Mouse (Mus musculus): ENCODE measurements around the gene Becn1.

Becn1 gene

DNA sequence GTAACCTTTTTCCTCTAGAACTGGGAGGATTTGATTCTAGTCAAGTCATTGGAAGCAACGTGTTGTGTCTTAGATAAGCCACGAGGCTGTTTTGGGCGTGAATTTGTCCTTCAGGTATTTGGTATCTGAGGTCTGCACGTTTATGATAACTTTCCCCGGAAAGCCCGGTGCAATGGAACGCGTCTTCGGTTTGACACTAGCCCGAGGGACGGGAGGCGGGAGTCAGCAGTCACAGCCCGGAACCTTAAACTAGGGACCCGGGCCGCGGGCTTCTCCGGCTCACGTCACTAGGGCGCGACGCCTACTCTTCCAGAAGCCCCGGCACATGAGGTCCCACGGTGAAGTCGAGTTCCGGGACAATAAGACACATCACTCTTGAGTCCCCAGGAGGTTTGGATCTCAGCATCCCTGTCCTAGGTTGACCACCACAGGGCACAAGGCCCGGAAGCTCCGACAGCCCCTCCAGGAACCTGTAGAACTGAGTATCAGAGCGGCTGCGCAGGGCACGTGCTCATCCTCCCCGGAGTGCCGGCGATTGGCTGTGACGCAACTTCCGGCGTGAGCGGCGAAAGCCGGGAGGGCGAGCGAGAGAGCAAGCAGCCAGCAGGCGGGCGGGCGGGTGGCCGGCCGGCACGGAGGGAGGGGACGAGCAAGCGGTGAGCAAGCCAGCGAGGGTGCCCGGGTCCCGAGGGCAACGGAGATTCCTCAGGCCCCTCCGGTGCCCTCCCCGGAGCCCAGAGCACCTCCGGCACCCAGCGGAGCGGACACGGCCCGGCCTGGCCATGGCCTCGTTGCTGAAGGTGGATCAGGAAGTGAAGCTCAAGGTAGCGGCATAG, 13.8 kb upstream of the Becn1 start, which contains the start of gene Psme3:
Psme3 (plus strand) TSS at position 549 of the 836 bp plus-strand sequence.
- peak; percentile 88 for DNase-seq (ENCODE audit: low read depth)

DNA sequence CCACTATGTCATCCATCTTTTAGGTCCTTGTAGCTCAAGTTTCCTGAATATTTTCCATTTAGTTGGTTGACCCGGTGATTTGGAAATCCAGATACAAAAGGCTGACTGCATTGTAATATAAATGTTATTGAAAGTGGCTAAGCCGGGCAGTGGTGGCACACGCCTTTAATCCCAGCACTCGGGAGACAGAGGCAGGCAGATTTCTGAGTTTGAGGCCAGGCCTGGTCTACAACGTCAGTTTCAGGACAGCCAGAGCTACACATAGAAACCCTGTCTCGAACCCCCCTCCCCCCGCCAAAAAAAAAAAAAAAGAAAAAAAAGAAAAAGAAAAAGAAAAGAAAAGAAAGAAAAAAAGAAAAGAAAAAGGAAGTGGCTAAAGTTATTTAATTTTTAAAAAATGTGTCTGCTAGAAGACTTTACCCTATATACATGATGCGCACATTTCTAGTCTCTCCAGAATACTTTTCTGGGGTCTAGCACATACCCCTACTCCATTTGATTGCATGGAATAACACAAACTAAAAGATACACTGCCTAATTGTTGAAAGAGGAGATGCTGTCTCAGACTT, 13.1 kb upstream of the Becn1 start:
- no peak for DNase-seq (ENCODE audit: low read depth)

DNA sequence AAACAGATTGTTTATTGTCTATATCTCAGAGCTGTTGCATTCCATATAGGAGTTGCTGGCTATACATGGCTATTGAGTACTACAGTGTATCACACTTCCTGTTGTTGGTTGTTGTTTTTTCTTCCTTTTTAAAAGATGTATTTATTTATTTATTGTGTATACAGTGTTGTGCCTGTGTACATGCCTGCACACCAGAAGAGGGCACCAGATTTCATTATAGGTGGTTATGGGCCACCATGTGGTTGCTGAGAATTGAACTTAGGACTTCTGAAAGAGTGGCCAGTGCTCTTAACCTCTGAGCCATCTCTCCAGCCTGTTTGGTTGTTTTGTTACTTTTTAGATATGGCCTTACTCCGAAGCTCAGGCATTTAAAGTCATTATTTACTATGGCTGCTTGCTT, 12.5 kb upstream of the Becn1 start:
- DNase-seq (ENCODE audit: low read depth) = no peak

DNA sequence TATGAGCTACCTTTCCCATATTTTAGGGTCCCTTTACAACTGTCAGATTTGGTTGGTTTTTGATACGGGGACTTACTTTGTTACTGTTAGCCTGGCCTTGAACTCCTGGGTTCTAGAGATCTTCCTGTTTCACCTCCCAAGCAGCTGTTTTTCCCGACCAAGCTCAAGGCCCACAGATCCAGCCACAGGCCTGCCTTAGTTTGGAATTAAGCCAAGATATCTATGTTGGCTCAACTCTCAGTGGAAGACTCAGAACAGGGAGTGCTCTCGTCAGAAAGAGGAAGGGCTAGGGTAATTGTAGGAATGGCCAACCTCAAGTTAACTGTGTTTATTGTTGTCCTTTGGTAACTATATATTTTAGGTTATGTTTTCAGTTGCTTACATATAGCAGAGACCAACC, 10.1 kb upstream of the Becn1 start:
- no peak for DNase-seq (ENCODE audit: low read depth)

DNA sequence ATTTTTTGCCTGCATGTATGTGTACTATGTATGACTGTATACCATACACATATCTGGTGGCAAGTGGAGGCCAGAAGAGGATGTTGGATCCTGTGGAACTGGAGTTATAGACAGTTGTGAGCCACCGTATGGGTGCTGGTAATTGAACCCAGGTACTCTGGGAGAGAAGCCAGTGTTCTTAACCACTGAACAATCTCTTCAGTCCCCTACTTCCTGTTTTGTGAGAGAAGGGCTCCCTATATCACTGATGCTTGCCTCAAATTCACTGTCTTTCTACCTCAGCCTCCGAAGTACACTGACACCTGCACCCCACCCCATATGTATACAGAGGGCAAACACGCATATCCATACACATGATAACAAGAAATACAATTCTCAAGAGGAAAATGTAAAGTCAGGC, 9.0 kb upstream of the Becn1 start:
- no peak for DNase-seq (ENCODE audit: low read depth)

DNA sequence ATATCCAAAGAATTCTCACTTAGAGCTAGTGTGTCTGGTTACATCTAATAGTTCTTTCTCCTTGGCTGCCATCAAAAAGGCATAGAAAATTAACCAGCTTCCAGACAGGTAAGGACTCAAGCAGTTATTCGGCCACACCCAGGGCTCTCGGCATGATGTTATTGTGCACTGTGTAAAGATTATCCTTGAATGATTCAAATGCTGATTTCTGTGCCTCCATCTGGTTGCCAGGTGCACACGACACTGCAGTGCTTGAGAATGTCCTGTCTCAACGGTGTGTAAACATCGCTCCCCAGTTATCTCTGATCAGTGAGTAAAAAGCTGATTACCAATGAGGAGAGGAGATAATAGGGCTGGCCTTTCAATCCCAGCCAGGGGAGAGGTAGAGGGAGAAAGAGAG, 5.7 kb upstream of the Becn1 start:
- DNase-seq (ENCODE audit: low read depth) = no peak

DNA sequence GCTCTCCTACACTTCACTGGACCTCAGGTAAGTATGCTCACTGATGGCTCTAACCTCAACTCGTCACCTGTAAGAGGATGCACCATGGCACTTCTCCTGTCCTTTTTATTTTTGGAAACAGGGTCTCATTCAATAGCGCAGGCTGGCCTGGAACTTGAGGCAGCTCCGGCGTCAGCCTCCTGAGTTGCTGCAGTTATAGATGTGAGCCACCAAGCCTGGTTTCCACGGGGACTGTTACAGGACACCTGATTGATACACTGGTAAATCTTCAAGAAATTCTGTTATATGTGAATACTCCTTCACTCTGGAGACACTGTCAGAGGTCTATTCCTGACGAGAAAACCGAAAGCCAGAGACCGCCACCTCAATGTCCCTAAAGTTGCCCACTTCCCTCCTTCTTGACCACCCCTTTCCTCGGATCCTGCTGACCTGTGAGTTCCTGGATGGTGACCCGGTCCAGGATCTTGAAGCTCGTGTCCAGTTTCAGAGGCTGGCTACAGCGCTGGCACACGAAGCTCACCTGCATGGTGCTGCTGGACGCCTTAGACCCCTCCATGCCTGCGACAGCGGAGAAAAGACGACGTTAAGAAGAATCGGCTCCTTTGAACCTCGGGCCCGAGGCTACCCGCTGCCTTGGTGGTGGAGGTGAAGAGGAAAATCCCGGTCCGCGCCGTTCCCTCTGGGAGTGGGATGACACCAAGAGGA, 635 bp downstream of the Becn1 start:
- DNase-seq (ENCODE audit: low read depth) = no peak

DNA sequence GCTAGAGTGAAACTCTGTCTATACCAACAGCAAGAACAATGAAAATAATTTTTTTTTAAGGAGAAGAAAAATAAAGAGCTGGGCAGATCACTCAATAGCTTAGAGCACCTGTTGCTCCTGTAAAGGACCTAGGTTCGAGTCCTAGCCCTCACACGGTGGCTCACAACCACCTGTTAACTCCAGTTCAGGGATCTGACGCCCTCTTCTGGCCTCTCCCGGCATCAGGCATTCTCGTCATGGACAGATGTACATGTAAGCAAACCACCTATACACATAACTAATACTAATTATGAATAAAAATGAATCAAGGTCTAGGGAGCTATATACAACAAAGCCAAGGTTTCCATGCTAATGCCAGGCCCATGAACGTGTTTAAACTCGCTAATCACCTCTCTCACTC, 1.2 kb downstream of the Becn1 start:
- no peak for DNase-seq (ENCODE audit: low read depth)

DNA sequence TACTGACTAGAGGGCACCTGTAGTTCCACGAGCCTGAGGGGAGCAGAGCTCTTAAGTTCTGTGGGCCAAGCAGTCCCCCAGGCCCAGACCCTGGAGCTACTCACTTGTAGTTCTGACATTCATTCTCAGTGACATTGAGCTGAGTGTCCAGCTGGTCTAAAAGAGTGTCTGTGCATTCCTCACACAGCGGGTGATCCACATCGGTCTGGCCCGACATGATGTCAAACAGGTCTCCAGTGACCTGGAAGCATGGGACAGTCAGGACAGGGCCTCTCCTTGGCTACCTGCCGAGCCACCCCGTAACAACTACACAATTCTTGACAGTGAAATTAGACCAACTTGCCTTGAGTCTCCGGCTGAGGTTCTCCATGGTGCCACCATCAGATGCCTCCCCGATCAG, 6.9 kb downstream of the Becn1 start:
- no peak for DNase-seq (ENCODE audit: low read depth)

DNA sequence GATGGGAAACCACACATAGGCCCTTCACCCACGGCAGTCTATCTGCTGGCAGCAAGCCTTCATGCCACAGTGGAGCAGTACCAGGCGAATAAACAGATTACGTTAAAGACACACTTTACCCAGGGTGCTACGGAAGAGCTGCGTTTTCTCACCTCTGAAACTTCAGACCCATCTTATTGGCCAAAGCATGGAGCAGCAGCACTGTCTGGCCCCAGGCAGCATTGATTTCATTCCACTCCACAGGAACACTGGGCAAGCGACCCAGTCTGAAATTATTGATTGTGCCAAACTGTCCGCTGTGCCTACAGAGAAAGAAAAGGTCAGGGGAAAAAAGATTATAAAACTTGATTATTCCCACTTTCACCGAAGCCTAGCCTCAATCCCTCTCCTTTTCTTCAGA, 10.9 kb downstream of the Becn1 start:
- no peak for DNase-seq (ENCODE audit: low read depth)

DNA sequence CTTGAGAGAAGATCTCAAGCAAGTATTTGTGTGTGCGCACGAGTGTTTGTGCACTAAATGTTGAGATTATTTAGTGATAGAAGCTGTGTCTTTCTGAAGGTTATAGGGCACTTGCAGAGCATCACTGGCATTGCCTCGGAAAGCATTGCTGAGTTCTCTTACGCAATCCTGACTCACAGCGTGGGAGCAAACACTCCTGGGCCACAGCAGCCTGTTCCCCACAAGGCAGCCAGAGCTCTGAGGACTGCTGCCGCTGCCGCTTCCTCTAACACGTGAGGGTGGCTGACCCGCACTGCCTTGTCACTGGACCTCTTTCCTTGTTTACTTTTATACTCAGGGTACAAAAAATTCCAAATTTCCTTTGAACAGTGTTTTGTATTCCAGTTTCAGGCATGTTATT, 14.8 kb downstream of the Becn1 start:
- no peak for DNase-seq (ENCODE audit: low read depth)

DNA sequence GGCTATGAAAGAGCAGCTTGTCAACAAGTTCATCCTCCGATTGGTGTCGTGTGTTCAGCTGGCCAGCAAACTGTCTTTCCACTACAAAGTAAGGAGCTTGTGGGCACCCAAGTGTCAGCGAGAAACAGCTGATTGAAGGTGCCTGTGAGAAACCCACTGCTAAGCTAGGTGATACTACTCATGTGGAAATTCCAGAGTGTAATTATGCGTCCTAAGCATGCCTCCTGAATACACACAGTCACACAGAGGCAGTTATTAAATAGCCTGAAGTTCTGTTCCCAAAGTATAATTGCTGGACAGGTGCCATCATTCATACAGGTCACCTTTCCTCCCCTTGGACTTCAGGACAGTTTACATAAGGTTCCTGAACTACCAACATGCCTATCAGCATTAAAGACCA, 18.3 kb downstream of the Becn1 start:
- no peak for DNase-seq (ENCODE audit: low read depth)

DNA sequence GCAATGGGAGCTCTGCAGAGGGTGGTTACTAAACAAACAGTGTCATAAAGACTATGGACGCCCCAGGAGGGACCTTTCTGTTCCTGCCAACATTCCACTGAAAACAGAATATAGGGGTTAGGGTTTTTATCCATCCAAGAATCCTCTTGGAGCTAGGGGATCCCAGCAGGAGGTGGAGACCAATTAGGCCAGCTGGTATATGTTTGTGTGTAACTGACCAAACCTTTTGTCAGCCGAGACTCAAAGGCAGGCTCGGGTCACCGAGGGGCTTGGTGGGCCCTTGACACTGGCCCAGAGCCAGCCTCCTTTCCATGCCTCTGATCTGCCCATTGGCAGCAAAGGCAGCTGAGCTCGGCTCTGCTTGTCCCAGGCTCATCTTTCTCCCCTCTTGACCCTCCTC, 19.2 kb downstream of the Becn1 start:
- DNase-seq (ENCODE audit: low read depth) = no peak

DNA sequence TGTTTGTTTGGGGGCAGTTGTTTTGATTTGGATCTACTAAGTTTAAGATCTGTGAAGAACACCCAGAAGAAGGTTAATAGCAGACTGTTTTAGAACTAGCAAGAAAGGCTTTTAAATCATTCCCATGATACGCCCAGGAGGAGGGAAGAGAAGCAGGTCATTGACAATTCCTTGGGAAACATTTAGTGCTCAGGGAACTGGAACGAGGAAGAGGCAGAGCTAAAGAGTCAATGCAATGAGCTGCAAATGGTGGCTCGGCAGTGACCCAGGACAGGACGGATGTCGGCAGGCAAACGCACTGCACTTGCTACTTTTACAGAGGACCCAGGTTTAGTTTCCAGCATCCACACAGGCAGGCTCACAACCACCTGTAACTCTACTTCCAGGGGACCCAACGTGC, 21.2 kb downstream of the Becn1 start:
- DNase-seq (ENCODE audit: low read depth) = no peak

DNA sequence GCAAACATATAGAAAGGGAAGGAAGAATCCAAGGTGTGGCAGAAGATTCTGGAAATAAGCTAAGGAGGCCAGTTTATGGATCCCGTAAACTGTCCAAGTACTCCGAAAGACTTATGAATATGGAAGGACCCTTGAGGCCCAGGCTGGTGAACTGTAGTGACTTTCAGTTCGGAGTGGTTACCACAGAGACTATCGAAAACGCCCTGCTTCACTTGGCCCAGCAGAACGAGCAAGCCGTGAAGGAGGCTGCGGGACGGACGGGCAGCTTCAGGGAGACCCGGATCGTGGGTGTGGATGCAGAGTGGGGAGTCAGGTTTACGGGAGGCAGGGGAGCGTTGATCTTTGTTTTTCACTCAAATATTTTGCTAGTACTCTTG, 22.9 kb downstream of the Becn1 start:
- DNase-seq (ENCODE audit: low read depth) = no peak

DNA sequence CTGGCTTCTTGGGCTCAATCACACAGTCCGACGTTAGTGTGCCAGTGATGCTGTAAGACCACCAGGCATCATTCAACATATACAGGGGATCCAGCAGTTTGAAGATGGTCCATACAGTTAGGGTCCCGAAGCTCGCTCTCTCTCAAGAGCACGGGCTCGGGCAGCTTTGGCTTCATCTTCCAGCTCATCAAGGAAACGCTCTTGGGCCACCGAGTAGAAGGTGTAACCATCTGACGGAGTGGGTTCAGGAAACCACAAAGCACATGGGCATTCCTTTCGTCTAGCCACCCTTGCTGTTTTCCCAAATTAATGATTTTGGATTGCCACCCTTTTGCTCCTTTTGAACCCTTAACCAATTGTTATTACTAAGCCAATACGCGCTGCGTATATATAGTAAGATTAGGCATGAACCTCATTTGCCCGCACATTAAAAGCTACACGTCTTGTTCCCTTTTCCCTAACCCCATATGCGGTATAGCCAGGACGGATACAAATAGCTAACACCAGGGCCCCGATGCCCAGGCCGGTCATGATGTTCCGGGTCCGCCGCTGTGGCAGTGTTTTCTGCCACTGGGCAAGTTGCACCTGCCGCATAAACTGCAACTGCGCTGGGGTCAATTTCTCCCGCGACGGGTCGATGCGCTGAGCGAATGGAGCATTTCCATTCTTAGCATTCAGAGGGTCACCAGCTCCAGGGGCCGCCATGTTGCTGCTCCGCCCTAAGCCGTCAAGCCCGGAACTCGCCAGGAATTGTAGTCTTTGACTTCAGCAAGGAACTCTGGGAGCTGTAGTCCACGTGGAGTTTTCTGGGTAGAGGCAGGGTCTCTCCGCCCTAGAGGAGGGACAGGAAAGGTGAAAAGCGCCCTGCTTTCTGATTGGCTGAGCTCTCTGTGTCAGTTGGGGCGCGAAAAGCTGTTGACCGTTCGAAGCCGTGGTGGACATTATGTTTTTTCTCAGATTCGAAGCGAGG, 23.6 kb downstream of the Becn1 start, which contains the start of the genes Cntd1 and Coa3:
Cntd1 (plus strand) TSS at position 790 of the 970 bp plus-strand sequence.
Coa3 (minus strand) TSS at position 892 of the 970 bp plus-strand sequence.
- DNase-seq (ENCODE audit: low read depth) = peak; percentile 80

DNA sequence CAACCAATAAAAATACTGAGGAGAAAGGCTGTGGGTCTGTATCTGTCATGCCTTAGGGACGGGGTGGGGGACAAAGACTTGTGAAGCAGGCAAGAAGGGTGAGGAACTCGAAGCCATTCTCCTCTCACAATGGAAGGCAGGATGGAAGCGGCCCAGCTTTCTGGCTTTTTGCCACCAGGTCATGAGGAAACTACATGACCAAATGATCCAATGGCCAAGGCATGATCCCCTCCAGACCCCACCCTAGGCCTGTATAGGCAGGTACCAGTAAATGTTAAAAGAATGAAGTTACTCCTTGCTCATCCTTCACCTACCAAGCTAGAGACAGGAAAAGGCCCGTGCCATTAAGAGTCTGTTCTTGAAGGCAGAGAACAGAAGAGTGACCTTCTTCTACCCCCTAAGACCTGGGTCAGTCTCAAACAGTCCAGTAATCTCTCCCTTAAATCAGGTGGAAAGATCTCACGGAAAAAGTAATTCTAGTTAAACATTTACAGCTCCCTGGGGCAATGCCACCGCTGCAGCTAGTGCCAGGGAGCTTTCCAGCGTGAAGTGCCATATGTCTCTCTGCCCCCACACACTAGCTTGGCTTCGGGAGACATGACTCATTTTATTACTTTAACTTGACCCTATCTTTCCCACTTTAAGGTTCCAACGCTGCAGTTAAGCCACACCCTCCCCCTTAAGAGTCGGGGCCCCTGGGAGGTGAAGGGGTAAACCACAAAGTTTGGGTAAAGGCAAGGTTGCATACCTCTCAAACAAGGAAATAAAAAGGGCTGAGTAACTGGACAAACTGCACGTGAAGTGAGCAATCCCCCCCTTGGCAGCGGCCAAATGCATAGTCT, 24.5 kb downstream of the Becn1 start:
- DNase-seq (ENCODE audit: low read depth) = no peak

DNA sequence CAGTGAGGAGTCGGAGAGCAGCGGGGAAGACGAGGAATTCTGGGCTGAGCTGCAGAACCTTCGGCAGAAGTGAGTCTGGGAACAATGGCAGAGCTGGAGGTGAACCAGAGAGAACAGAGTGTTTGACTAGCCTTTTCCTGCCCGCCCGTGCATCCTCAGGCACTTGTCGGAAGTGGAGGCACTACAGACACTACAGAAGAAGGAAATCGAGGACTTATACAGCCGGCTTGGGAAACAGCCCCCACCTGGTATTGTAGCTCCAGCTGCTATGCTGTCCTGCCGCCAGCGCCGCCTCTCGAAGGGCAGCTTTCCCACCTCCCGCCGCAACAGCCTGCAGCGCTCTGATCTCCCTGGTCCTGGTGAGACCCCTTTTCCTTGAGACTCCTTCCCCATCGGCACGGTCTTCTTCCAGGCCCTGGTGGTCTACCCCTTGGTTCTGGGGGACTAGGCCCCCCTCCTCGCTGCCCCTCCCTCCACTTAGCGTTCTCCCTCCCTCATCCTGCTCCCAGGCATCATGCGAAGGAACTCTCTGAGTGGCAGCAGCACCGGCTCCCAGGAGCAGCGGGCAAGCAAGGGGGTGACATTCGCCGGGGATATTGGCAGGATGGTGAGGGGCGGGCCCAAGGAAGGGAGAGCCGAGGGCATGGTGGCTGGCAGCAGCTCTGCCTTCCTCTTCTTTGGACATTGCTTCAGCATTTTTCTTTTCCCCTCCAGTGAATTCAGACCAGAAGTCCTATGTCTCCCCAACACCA, 25.6 kb downstream of the Becn1 start:
- no peak for DNase-seq (ENCODE audit: low read depth)

DNA sequence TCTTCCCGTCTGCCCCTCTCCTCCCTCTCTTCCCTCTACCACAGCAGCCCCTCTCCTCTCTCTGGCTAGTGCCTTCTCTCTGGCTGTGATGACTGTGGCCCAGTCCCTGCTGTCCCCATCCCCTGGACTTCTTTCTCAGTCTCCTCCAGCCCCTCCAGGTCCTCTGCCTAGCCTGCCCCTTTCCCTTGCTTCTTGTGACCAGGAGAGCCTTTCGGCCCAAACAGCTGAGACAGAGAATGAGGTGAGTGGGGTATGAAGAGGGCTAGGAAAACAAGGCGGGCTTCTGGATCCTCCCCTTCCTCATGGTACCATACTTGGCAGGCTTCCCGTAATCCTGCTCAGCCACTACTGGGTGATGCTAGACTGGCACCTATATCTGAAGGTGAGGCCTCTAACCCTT, 26.8 kb downstream of the Becn1 start:
- no peak for DNase-seq (ENCODE audit: low read depth)

DNA sequence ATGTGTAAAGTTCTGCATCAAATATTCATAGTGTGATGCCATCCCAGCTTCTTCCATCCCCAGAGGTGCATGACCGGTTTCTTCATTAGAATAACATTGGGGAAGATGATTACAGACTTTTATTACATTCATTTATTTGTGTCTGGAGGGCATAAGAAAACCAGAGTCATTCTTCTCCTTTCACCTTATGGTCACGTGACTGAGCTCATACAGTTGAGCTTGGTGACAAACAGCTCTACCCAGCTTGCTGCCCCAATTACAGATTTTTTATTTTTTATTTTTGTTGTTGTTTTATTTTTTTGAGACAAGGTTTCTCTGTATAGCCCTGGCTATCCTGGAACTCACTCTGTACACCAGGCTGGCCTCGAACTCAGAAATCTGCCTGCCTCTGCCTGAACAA, 29.6 kb downstream of the Becn1 start:
- no peak for DNase-seq (ENCODE audit: low read depth)

Data from c-Kit-positive CD71-negative TER-119-negative erythroid progenitor cells, embryonic 14.5 days (primary cell).